Mouse (Mus musculus) thymus, adult 2 months (tissue): ENCODE data around the gene E130114P18Rik. TPM values are rescaled to one million over a fixed set of nuclear protein-coding genes. Genes with fewer than 3 reads are reported as not detected.

Experiments
- DNase-seq: peaks from one replicate; pipeline ENCODE4 v3.0.0; 2021
- H3K27ac ChIP-seq: fragments of 200-500 bp; 2 replicates; pipeline ENCODE4 v1.5.1; 2012; ENCODE audit warnings: low read length, control low read depth; ENCODE audit not compliant: control insufficient read depth, insufficient read depth
- H3K27me3 ChIP-seq: fragments of 200-500 bp; 2 replicates; pipeline ENCODE4 v1.6.1; 2012; ENCODE audit warnings: mild to moderate bottlenecking, low read length, moderate library complexity, mixed read lengths; ENCODE audit not compliant: control insufficient read depth, insufficient read depth
- H3K36me3 ChIP-seq: fragments of 200-500 bp; 2 replicates; pipeline ENCODE4 v1.6.1; 2012; ENCODE audit warnings: mild to moderate bottlenecking, low read length, moderate library complexity; ENCODE audit not compliant: control insufficient read depth, insufficient read depth
- H3K4me1 ChIP-seq: fragments of 200-500 bp; replicated peaks from 2 replicates; pipeline ENCODE4 v1.6.1; 2012; ENCODE audit warnings: low read length; ENCODE audit not compliant: control insufficient read depth, insufficient read depth
- H3K4me3 ChIP-seq: fragments of 200-500 bp; 2 replicates; pipeline ENCODE4 v1.5.1; 2012; ENCODE audit warnings: mild to moderate bottlenecking, low read length, control low read depth, moderate library complexity; ENCODE audit not compliant: control insufficient read depth, insufficient read depth
- CTCF ChIP-seq: fragments of 200-500 bp; IDR thresholded peaks from 2 replicates; pipeline ENCODE4 v1.5.1; 2012; ENCODE audit warnings: mild to moderate bottlenecking, control low read depth, low read length, moderate library complexity, borderline replicate concordance; ENCODE audit not compliant: control insufficient read depth, poor library complexity, insufficient read depth; ENCODE audit errors: extremely low read depth
- POLR2A ChIP-seq: fragments of 200-500 bp; IDR thresholded peaks from 2 replicates; pipeline ENCODE4 v1.6.1; 2012; ENCODE audit warnings: mild to moderate bottlenecking, low read length, control low read depth, moderate library complexity; ENCODE audit not compliant: control insufficient read depth, poor library complexity, insufficient read depth; ENCODE audit errors: extremely low read depth
- WGBS: fragments of 180-500 bp; shearing (Covaris S2); methylation state at CpG from one replicate; pipeline ENCODE4 v1.1.7; 2018; 5-methylcytosine and 5-hydroxymethylcytosine counted together
- polyA plus RNA-seq: library from polyadenylated mRNA; depleted of rRNA; stranded (reverse); fragments of >200 nt; gene quantifications from 2 replicates; pipeline ENCODE4 v1.2.3, GENCODE M21; 2012

E130114P18Rik gene
- polyA plus RNA-seq, 1 experiment, result 0.09 TPM

DNA sequence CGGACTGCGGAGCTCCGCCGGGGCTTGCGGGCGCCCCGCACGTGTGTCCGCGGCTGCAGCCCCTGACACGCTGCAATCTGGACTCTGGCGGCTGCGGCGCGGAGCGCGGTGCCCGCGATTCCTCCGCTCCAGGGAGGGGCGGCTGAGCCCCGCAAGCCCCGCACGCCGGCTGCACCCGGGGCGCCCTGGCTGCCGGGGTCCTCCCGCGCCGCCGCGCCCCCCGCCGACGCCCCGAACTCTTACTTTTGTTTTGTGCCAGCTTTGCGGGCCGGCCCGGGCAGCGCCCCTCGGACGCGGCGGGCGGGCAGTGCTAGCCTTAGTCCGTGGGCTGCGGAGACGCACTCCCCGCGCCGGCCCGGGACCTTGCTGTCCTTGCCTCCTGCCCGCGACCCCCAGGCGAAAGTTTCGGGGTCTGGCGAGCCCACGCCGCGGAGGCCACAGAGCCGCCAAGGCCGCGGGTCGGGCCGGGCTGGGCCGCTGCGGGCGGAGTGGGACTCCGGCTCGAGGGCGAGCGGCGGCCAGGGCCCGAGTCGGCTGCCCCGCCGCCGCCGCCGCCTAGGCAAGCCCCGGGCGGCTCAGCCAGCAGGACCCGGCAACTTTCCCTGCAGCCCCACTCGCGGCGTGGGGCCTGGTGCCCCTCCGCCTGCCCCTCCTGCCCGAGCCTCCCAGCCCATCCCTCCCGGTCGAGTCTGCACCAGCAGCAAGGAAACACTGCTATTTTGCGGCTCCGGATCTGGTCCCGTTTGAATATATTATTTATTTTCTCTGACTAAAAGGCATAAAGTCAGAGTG lies 529 bp upstream of the E130114P18Rik start:
- peak overlapping the region; percentile 45 for H3K4me3 ChIP-seq
- WGBS, result 2% methylated on average over 94 of the region's 94 CpGs
- peaks cover 16% of the 10 kb centered on the region for H3K4me1 ChIP-seq
- no peak for TF ChIP-seq POLR2A
- TF ChIP-seq CTCF, result no peak
- DNase-seq, result no peak
- H3K36me3 ChIP-seq, result no peaks in the 10 kb centered on the region
- H3K27ac ChIP-seq, result no peak overlapping the region
- H3K27me3 ChIP-seq, result peaks cover 14% of the 10 kb centered on the region

DNA sequence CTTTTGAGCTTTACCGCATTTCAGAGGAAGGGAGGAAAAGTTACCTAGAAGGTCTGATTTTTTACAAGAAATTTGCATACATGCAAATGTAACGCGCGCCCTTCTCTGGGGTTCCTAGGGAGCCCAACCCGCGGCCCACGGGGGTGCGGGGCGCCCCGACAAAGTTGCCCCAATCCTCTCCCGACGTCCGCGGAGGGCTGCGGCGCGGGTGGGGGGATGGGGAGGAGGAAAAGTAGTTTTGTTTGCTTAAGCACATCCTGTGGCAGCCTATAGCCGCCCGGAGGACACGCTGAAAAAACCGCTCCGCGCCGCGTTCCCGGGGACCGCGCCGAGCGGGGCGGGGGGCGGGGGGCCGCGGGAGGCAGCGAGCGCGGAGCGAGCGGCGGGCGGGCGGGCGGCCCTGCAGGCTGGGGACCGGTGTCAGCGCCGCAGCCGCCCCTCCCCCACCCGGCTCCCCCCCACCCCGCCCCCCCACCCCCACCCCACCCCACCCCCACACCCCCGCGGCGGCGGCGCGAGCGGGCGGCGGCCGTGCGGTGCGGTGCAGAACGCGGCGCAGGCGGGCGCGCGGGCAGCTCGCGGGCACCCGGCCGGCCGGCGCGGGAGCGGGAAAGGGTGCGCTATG lies 685 bp downstream of the E130114P18Rik start:
- peaks cover 14% of the 10 kb centered on the region for H3K27me3 ChIP-seq
- H3K36me3 ChIP-seq, result no peaks in the 10 kb centered on the region
- peak; percentile 47 for DNase-seq
- peaks cover 16% of the 10 kb centered on the region for H3K4me1 ChIP-seq
- no peak for TF ChIP-seq CTCF
- TF ChIP-seq POLR2A, result no peak
- H3K4me3 ChIP-seq, result peak overlapping the region; percentile 52
- H3K27ac ChIP-seq, result no peak overlapping the region
- under 1% methylated on average over 69 of the region's 77 CpGs for WGBS

DNA sequence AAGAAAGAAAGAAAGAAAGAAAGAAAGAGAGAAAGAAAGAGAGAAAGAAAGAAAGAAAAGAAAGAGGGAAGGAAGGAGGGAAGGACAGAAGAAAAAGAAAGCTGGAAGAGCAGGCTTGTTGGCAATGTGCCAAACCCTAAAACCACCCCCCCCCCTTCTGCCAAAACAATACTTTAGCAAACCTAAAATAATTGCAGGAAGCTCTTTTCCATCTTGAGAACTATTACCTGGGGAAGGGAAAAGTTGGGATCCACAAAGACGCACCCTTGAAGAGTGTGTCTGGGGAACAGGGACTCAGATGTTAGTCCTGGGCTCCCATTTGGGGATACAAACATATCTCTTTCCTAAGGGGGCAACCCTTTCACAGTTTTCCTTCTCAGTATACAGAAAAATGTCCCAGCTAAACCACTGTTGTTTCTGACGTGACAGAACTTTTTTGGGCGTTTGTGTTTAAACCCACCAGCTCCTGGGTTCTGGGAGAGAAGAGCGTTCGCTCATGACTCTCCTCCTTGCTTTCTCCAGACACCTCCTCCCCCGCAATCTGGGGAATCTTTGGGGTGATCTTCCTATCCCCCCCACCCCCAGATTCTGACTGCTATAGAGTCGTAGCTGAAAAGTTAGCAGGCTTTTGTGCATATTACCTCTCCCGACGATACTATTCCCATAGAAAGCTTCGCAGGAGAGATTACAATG lies 1.3 kb downstream of the E130114P18Rik start:
- Histone ChIP-seq H3K27me3 (peaks cover 14% of the 10 kb centered on the region), H3K4me3 (peak overlapping the region; percentile 52; the same call in 1 of the 2 replicates), H3K4me1 (peaks cover 16% of the 10 kb centered on the region), H3K27ac (no peak overlapping the region), H3K36me3 (no peaks in the 10 kb centered on the region)
- WGBS, result 8% methylated on average over 10 of the region's 10 CpGs
- TF ChIP-seq POLR2A, result no peak
- no peak for TF ChIP-seq CTCF
- DNase-seq, result no peak

DNA sequence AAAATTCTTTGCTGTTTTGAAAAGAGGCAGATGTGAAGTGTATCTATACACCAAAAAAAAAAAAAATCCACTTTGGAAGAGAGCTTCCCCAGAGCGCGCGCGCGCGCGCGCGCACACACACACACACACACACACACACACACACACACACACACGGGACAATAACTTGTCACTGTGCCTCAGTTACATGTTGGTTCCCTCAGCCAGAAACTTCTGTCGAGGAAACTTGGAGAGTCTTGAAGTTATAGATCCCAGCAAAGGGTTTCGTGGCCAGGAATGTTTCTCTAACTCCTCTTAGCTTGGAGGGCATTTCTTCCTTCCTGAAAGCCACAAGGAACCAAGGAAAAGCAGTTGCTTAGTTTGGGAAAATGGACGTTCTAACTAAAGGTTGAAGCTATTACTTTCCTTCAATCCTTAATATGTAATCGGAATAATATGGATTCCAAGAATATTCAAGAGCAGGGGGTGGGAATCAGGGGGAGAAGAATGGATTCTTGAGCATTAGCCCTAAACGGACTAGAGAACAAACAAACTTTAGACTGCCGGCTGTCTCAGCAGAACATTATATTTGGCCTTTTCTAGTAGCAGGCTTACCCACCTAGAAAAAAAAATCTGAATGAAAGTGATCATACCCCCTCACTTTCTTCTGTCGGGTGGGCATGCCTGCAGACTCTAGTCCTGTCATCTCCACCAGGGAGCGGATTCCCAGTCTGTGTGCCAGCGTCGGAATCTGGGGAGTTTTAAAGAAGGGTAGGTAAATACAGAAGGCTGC lies 2.2 kb downstream of the E130114P18Rik start:
- no peak overlapping the region for H3K27ac ChIP-seq
- TF ChIP-seq CTCF (no peak), POLR2A (no peak)
- 7% methylated on average over 20 of the region's 20 CpGs for WGBS
- peaks cover 14% of the 10 kb centered on the region for H3K27me3 ChIP-seq
- H3K36me3 ChIP-seq, result no peaks in the 10 kb centered on the region
- DNase-seq, result no peak
- H3K4me1 ChIP-seq, result peaks cover 16% of the 10 kb centered on the region
- no peak overlapping the region for H3K4me3 ChIP-seq

DNA sequence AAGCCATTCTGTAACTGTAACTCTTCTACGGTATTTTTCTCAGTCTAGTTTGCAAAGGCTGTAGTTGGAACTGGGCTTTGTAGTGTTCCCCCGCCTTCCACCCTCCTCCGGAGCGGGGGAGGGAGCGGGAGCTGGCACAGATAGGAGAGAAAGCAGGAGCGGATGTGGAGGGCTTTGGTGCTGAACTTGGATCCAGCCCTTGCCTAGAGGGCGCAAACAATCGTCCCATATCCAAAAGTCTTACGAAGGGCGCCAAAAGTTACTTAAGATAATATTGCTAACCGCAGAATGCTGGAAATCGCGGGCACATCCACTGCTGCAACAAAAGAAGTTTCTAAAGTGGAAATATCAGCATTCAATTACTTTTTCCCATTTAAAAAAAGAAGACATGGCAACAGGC lies 2.8 kb downstream of the E130114P18Rik start:
- no peak overlapping the region for H3K27ac ChIP-seq
- 4% methylated on average over 13 of the region's 13 CpGs for WGBS
- peaks cover 16% of the 10 kb centered on the region for H3K4me1 ChIP-seq
- peak; percentile 24 for DNase-seq
- no peaks in the 10 kb centered on the region for H3K36me3 ChIP-seq
- no peak overlapping the region for H3K4me3 ChIP-seq
- H3K27me3 ChIP-seq, result peaks cover 14% of the 10 kb centered on the region
- TF ChIP-seq CTCF (no peak), POLR2A (no peak)

DNA sequence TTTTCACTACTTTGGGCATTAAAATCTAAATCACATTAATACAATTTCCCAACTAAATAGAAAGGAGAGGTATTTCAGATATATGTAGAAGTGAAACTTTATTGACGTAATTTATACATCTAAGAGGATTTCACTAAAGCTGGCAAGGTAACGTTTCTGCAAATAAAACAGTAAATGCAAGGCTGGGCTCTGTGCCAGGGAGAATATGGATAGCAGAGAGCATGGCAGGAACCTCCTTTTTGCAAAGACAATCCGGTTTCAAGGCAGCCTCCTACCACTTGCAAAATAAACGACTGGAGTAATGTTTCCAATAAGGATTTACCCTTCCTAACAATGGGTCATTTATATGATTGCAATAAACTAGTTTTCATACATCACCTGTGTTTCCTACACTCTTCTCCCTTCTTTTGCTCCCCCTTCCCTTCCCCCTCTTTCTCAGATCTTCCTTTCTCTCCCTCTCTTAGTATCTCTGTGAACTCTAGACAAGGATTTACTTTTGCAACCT lies 3.4 kb downstream of the E130114P18Rik start:
- Histone ChIP-seq H3K27me3 (peaks cover 14% of the 10 kb centered on the region), H3K4me3 (no peak overlapping the region), H3K27ac (no peak overlapping the region), H3K36me3 (no peaks in the 10 kb centered on the region), H3K4me1 (peaks cover 16% of the 10 kb centered on the region)
- TF ChIP-seq POLR2A, result no peak
- TF ChIP-seq CTCF, result no peak
- DNase-seq, result no peak
- WGBS, result 70% methylated on average over 4 of the region's 4 CpGs
